Mouse (Mus musculus): ENCODE measurements around the gene Treml4. TPM values are rescaled to one million over a fixed set of nuclear protein-coding genes. Genes with fewer than 3 reads are reported as not detected.

The Treml4 gene
- polyA plus RNA-seq (2012; rRNA removed), result 3.8 and 5.1 TPM in 2 replicates

GRCm38 (mm10) chr17:48263741-48264362 lies at the start of gene Treml4:
TSS of gene Treml4 (plus strand) at chr17:48264295.

DNA sequence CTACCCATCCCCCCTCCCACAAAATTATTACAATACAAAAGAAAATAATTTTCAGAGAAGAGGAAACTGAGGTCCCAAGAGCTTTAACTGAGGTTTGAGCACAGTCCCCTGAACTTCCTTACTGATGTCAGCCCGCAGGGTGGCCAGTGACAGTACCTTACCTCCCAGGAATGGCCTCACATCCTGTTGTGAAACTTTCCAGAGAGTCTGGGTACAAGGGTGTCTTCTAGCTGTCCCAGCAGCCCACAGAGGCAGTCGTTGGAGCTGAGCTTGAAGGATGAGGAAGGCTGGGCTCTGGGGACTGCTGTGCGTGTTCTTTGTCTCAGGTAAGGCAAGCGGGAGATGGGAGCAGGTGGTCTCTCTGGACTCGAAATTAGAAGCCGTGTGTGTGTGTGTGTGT lies 31.6 kb upstream of the Treml4 start, which contains the start of gene Trem1:
Gene Trem1, plus strand, starts transcription at position 251 of the 400 bp plus-strand sequence.

DNA sequence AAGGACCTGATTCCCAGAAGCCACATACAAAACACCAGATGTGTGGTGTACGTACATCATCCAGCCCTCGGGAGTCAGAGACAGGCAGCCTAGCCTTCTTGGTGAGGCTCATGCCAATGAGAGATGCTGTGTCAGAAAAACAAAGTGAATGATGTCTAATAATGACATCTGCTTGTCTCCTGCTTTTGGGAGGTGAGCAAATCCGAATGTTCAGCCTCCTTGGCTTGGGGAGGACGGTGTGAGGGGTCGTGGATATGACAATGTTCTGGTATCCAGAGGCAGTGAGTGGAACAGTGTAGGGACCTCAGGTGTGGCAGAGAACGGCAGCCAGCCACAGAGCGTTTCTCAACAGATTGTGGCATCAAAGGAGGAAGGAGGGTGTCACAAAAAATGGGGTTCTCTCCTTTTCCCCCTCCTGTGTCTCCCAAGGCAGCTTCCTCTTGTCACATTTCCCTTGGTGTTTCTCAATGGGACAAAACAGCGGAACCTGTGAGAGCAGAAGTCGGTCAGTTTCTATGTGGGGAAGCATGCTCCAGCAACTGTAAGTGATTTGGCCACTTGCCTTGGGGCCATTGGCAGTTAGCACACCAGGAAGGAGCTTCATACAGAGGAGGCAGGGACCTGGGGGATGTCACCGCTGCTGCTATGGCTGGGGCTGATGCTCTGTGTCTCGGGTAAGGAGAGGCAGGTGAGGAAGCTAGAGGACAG lies 16.7 kb upstream of the Treml4 start, which contains the start of gene Trem3:
Gene Trem3, plus strand, starts transcription at position 557 of the 708 bp plus-strand sequence.

GRCm38 (mm10) chr17:48299203-48299602 lies 35.1 kb downstream of the Treml4 start, which contains the start of gene Treml2:
TSS of gene Treml2 (plus strand) at chr17:48299498.

GRCm38 (mm10) chr17:48315905-48316579 lies 51.9 kb downstream of the Treml4 start, which contains the start of gene B430306N03Rik:
TSS of gene B430306N03Rik (plus strand) at chr17:48316141.

Other genes with a start within 250 kb of the Treml4 start
- gene 1700122O11Rik, start 226.0 kb upstream of the Treml4 start, polyA plus RNA-seq (2012; rRNA removed), result not detected in 2 replicates
- gene 1700067P10Rik, start 175.0 kb upstream of the Treml4 start, polyA plus RNA-seq (2012; rRNA removed), result not detected in 2 replicates
- 0.07 and 0.17 TPM in 2 replicates for gene 9830107B12Rik, start 118.0 kb upstream of the Treml4 start, polyA plus RNA-seq (2012; rRNA removed)
- 0.24 and 0.25 TPM in 2 replicates for gene A530064D06Rik, start 97.0 kb upstream of the Treml4 start, polyA plus RNA-seq (2012; rRNA removed)
- gene Trem1, start 31.5 kb upstream of the Treml4 start, polyA plus RNA-seq (2012; rRNA removed), result 0.40 and 0.50 TPM in 2 replicates
- gene Trem3, start 16.5 kb upstream of the Treml4 start, polyA plus RNA-seq (2012; rRNA removed), result 1.5 and 2.4 TPM in 2 replicates
- 10.0 and 11.8 TPM in 2 replicates for gene Treml2, start 35.2 kb downstream of the Treml4 start, polyA plus RNA-seq (2012; rRNA removed)
- 1.7 and 2.1 TPM in 2 replicates for gene B430306N03Rik, start 51.8 kb downstream of the Treml4 start, polyA plus RNA-seq (2012; rRNA removed)
- gene Trem2, start 82.1 kb downstream of the Treml4 start, polyA plus RNA-seq (2012; rRNA removed), result 2.4 and 3.3 TPM in 2 replicates
- 16.0 and 16.5 TPM in 2 replicates for gene Treml1, start 95.6 kb downstream of the Treml4 start, polyA plus RNA-seq (2012; rRNA removed)
- gene Nfya, start 145.6 kb downstream of the Treml4 start, polyA plus RNA-seq (2012; rRNA removed), result 29.1 and 32.4 TPM in 2 replicates
- gene Oard1, start 145.7 kb downstream of the Treml4 start, polyA plus RNA-seq (2012; rRNA removed), result 30.8 and 34.0 TPM in 2 replicates
- 0.22 and 1.00 TPM in 2 replicates for gene Apobec2, start 168.6 kb downstream of the Treml4 start, polyA plus RNA-seq (2012; rRNA removed)
- gene Tspo2, start 187.2 kb downstream of the Treml4 start, polyA plus RNA-seq (2012; rRNA removed), result 159 and 194 TPM in 2 replicates
- 3.9 and 4.6 TPM in 2 replicates for gene Unc5cl, start 190.6 kb downstream of the Treml4 start, polyA plus RNA-seq (2012; rRNA removed)